Mouse (Mus musculus): ENCODE measurements around the gene Scrn1.

Scrn1 gene

DNA sequence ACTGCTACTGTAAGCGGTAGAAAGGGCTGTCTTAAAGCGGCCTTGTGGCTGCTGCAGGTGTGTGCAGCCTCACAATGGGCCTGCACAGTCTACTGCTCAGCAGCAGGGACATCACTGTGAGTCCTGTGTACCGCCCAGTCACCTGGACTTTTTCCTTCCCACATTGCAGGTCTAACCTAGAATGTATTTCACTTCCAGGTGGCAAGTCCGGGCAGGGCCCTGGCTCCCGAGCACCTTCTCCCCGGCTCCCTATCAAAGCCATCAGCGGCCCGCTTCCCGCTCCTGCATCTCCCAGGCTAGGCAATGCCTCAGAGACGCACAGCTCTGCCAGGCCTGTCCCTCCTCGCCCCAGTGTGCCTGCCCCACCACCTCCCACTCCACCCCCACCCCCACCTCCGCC lies 81.3 kb downstream of the Scrn1 start:
- in situ Hi-C loops (cut with MboI; ENCODE audit: low sequenced_read_pairs): no loop called here

DNA sequence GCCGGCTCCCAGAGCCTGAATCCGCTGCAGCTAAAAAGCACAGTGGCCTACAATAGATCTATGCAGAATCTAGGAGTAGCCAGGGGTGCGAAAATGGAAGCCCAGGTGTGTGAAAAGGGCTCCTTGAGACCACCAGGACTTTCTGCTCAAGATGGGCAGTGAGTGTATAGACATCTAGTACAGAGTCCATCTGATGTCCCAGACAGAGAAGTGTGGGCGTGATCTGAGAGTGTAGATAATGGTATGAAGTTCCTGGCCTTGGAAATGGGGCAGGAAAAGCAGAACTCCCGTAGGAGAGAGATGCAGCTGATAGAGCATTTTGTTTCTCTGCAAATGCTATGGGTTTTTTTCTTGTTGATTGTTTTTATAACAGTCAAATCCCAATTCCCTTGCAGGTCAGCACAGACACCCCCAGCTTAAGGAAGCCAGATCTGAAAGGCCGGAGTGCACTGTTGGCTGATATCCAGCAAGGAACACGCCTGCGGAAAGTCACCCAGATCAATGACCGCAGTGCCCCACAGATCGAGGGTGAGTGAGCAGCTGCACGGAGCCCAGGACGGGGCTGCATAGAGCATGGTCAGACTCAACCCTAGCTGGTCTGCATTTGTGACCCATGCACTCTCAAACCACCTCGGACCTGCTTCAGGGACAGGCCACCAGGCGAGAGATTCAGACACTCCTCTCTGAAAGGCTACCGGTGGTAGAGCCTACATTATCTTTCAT lies 84.7 kb downstream of the Scrn1 start:
- in situ Hi-C loops (cut with MboI; ENCODE audit: low sequenced_read_pairs): no loop called here

DNA sequence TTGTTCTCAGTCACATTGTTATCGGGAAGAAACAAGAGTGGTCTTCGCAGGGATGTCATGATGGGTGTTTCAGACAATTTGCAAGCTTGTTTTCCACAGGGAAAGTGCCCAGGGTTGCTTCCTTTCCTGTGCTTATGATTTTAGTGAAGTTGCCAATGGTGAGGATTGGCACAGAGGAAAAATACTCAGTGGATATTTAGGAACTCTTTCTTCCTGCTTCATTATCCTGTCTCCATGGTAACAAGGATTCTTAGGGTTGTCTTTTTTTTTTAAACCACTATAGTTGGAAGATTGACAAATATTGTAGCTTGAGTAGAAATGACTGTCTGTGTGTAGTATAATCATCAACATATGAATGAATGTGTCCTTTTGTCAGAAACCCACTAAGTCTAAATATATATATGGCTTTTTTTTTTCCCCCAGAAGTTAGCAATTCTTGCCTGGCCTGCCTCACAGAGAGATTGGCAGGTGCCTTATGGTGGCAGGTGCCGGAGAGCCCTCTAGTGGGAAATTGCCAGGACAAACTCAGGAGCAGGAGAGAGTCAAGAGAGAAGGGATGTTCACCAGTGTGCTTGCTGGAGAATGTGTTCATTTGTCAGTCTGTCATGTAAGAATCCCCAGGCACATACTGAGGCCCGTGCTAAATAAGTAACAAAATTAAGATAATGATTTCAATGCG lies 87.5 kb downstream of the Scrn1 start:
- in situ Hi-C loops (cut with MboI; ENCODE audit: low sequenced_read_pairs): no loop called here

DNA sequence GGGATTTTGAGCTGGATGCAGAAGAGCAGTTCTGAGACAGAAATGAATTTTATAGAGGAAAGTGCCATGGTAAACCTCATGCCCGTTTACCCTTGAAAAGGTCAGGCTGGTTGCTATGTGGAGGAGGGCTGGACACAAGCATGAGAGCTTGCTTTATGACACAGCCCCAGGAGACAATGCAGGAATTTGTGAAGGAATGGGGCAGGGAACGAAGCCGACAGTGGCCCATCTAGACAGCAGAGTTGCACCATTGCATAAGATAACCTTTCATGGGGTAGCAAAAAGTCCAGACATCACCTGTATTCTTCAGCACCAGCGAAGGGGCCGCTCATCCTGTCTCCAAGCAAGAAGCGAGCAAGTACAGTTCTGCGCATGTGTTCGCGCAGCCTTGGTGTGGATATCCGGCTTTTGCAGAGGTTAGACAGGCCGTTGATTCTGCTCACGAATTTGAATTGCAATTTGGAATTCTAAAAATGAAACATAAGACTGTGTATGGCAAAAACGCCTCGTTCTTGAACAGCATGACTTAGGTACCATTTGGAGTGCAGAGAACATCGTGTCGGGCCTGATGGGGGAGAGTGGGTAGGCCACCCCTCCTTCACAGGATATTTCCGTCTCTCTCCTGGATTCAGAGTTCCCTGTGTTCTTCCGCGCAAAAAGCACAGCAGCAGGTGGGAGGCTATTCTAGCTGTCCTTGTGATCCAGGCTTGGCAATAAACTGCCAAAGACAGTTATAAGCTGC lies 90.2 kb downstream of the Scrn1 start:
- in situ Hi-C loops (cut with MboI; ENCODE audit: low sequenced_read_pairs): no loop called here

DNA sequence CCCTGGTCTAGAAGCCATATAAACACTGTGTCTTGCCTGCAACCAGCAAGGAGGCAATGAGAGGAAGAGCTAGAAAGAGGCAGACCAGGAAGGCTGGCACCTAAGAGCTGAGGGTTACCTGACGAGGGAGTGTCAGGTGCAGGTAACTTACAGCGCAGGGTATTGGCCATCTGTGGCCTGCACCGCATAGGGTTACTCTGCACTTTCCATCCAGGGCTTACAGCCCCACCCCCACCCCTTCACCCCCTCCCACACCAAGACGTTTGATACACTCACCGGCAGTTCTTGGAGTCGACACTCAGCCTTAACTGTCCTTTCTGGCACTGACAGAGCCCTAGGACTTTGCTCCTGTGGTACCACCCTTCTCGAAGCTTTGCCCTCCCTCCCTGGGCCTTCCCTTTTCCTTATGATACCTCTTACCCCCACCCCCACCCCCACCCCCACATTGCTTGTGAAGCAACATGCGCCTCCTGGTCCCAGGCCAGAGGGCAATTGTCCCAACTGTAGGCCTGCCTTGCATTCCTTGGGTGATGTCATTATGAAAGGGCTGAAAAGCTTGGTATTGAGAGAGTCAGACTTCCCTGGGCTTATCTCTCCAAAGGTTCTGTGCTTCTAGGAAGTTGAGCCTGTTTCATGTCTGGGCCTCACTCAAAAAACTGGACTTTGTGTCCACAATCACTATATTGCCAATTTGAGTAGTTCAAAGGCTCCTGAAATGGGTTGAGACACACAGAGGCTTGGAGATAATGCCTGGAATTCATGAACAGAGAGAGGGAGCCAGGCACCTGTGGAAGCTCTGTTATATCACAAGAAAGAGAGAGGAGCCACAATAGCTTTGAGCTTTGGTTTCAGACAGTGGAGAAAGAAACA lies 93.2 kb downstream of the Scrn1 start:
- in situ Hi-C loops (cut with MboI; ENCODE audit: low sequenced_read_pairs): no loop called here

DNA sequence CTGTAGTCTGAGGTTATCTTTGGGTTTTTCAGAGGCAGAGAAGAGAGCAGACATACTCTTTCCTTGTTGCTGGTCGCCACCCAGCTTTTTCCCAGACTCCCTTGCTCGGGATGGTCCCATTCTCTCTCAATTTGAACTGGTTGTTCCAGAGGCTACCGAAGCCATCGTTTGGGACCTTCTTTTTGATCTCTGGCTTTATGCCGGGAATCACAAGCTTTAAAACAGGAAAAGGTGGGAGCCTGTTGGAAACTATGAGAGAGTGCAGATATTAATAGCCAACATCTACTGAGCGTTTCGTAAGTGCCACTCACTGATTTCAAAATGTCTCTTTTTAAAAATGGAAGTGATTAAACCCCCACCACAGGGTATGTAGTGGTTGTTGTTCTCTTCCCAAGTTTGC lies 94.4 kb downstream of the Scrn1 start:
- in situ Hi-C loops (cut with MboI; ENCODE audit: low sequenced_read_pairs): no loop called here

DNA sequence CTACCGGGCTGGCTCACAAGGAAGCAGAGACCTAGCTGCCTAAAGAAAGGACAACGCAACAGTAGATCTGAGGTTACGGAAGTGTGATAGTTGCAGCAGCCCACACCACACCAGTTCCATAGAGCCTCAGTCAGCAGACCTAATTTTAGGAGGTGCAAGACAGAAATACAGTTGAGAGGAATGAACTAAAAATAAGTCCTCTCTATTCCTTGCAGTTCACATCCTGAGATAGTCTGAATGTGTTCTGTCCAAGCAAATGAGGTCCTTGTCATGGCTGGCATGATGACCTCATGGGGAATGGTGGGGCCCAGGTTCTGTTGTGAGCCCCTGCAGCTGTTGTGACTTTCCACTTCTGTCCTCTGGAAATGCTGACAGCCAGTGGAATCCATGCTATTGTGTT lies 98.9 kb downstream of the Scrn1 start:
- in situ Hi-C loops (cut with MboI; ENCODE audit: low sequenced_read_pairs): no loop called here

DNA sequence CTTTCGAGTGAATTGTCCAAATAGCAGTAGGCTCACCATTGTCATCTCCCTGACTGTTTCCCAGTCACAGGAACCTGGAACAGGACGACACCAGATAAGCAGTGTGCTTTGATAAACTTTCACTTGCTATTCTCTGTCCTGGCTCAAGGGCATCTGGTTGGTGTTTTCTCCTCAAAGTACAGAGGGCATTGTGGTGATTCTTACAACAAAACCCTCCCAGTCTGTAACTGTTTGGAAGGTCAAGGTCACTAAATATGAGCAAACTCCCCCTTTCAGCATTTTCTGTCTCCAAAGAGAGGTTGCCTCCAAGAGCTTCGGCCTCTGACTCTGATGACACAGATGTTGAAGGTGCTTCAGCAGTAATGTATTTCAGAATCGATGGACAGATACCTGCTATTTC lies 101.4 kb downstream of the Scrn1 start:
- in situ Hi-C loops (cut with MboI; ENCODE audit: low sequenced_read_pairs): no loop called here

DNA sequence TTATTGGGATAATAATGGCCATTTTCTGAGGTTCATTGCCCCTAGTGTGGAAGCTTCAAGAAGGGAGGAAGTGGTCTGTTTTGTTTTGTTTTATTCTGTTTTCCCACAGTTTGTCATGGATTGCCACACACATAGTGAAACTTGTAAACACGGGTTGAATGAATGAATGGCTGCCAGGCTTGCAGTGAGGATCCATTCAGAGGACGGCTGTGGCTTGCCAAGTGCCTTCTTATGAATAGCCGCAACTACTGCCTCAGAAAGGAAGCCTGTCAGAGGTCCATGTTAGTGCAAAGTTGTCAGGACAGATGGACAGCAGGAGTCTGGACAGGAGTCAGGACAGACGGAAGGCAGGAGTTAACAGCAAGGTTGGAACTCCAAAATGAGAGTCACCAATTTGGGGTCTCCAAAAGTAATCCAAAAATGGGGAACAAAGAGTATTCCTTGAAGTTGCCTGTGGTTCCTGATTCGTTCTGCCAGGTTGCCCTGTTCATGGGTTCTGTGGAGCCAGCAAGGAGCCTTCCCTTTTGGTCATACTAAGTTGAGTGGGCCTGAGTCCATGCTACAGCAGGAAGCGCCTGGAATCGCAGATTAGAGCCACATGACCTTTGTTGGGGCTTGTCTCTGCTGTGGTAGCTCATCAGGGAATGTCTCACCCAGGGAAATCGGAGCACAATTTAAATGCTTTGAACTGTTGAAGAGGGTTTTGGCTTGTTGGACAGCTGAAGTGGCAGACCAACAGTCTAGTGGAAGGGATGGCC lies 102.4 kb downstream of the Scrn1 start:
- in situ Hi-C loops (cut with MboI; ENCODE audit: low sequenced_read_pairs): no loop called here

DNA sequence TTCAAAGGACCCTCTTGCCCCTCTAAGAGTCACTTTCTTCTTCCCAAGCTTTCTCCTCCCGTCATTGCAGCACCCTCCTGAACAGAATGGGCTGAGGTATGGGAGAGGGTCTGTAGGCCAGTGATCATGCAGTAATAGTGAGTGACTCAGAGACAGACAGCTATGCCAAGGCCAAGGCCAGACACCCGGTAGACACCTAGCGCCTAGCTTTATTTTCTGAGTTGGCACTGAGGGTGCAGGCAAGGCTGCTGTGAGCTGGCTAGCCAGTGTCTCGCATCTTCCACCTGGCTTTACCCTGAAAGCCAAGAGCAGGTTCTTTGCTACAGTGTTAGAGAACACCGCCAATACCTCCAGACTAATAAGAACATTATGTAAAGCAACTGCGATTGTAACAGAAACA lies 103.5 kb downstream of the Scrn1 start:
- in situ Hi-C loops (cut with MboI; ENCODE audit: low sequenced_read_pairs): no loop called here

DNA sequence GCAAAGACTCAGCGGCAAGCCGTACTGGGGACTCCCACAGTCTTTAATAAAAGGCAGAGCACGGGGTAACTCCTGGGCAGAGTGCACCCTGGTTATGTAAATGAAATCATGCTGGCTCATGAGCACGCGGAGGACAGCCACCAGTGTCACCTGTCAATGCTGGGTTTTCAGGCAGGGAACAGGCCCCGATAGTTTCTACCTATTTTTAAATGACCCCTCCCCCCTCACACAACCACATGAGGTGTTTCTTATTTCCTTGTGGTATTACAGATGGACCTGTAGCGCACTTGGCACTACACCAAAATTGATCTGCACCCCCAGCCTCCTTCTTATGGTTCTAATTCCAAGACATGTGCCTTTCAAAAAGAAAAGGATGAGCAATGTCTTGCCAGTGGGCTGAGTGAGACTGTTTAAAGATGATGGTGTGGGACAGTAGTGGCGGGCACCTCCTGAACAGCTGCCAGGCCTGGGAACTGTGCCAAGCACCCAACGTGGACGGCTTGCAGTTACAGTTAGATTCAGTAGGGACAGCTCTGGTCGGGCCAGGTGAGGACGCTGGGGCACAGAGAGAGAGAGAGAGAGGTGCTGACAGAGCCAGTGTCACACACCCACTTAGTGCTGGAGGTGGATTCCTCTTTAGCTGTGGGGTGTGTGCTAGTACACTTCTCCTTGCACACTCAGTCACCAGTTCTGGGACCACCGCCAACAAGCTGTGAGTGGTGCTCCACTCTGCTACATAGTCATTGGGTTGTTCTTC lies 105.2 kb downstream of the Scrn1 start:
- in situ Hi-C loops (cut with MboI; ENCODE audit: low sequenced_read_pairs): no loop called here

DNA sequence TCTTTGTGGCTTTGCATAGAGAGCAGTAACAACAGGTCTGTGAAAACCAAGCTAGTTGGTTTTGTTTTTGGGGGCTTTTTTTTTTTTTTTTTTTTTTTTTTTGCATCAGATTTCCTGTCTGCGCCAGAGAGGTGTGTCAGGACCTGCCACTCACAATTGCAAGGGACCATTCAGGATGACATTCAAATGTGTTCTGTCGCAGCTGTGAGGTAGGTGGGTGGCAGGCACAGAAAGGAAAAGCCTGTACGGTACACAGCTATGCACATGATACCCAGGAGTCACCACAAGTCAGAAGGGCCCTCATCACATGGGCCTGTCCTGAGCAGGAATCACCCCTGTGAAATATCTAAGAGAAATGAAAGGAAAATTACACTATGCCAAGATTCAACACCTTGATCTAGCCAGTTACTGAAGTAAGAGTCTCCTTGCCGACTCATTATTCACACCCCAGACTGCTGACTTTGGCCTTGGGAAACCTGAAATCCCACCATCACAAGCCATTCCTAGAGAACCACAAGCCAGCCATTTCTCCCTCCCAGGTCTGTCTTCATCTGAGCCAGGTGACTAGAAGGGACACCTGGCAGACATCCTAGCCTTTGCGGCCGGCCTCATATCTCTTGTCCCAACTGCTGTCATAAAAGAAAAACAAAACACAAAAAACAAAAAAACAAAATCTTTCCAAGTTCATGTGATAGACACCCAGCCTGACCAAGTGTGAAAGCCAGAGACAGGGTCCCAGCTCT lies 105.9 kb downstream of the Scrn1 start:
- in situ Hi-C loops (cut with MboI; ENCODE audit: low sequenced_read_pairs): no loop called here

DNA sequence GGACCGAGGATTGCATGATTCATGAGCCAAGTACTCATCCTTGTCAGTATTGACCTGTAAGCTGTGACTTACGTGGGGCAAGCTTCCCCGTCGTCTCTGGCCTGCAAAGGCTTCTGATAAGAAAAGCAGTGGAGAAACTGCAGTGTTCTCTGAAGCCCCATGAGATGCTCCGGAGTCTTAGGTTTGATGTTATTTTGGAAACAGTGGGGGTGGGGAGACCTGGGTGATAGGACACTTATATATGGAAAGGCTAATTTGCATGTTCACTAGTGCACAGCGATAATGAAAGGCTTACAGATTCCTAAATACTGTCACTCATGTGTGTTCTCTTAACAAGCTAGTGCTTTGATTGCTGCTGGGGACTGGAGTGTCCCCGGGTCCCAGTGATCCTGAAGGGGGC lies 106.6 kb downstream of the Scrn1 start:
- in situ Hi-C loops (cut with MboI; ENCODE audit: low sequenced_read_pairs): no loop called here

All from CH12F3 (cell line).